17 mouse cellular contexts compared by ENCODE assay signal in genomic region chr11:98266699-98267402, GRCm38 (mm10).
DNase-seq lines count a peak whose midpoint lies in the region; ATAC-seq and TF ChIP-seq lines count a peak whose summit lies in the region.
"Had no signal": no experiment of that assay in that cellular context is flagged by ENCODE, and none has a peak within 500 bp of the region (broad histone marks: within the 10 kb centered on the region; RNA-seq: fewer than 3 reads in every experiment).

No protein-coding gene starts in this region.

- no peaks in the 10 kb centered on the region for H3K27me3 ChIP-seq in neural tube, embryonic 14.5 days (ENCODE audit: control insufficient read depth, insufficient read depth, low read length)
- H3K27me3 ChIP-seq in neural tube, embryonic 15.5 days (replicated peaks) = no peaks in the 10 kb centered on the region
- H3K27me3 ChIP-seq: liver, embryonic 12.5 days had no signal

- ATAC-seq in cerebellum, adult (ENCODE audit: insufficient number of reproducible peaks, low FRiP score, low TSS enrichment) = no peak
- peak; percentile 54; the same call in 1 of the 2 replicates for ATAC-seq in neural tube, embryonic 14.5 days (ENCODE audit: low read depth)
- ATAC-seq in neural tube, embryonic 15.5 days (ENCODE audit: low FRiP score) = no peak
- ATAC-seq: liver, embryonic 12.5 days had no signal

- H3K9me3 ChIP-seq in neural tube, embryonic 14.5 days (ENCODE audit: control insufficient read depth, low read length) = no peaks in the 10 kb centered on the region
- no peaks in the 10 kb centered on the region for H3K9me3 ChIP-seq in neural tube, embryonic 15.5 days (replicated peaks)
- H3K9me3 ChIP-seq: G1E; liver, embryonic 12.5 days had no signal

- no peak overlapping the region for H3K4me3 ChIP-seq in layer of hippocampus, adult 2 months
- H3K4me3 ChIP-seq in neural tube, embryonic 14.5 days (ENCODE audit: low read depth, low read length) = no peak overlapping the region
- no peak overlapping the region for H3K4me3 ChIP-seq in neural tube, embryonic 15.5 days (replicated peaks)
- H3K4me3 ChIP-seq: liver, embryonic 12.5 days had no signal

- H3K27ac ChIP-seq in layer of hippocampus, adult 2 months = peak overlapping the region; percentile 74
- H3K27ac ChIP-seq in neural tube, embryonic 14.5 days (ENCODE audit: low read depth, low read length) = 0 out of 2 replicates have a peak overlapping the region, but pooled peaks have one; percentile 39
- H3K27ac ChIP-seq in neural tube, embryonic 15.5 days (replicated peaks) = no peak overlapping the region
- H3K27ac ChIP-seq: liver, embryonic 12.5 days had no signal

- DNase-seq in cerebellum, postnatal 14 days = peak; percentile 65 to 72
- DNase-seq in layer of hippocampus, adult 2 months (ENCODE audit: low spot score in 2 of 2) = no peak
- no peak for DNase-seq in layer of hippocampus, postnatal 10 days (ENCODE audit: low spot score in 2 of 2)
- DNase-seq in Muller cell, postnatal 12 days (ENCODE audit: inconsistent ontology term) = no peak
- no peak for DNase-seq in thymus, postnatal 4 days
- DNase-seq: adrenal gland, postnatal 25 days; cerebellum, adult 9-11 months; gastrocnemius, postnatal 25 days; heart, postnatal 10 days; kidney, adult 2 months; kidney, postnatal 14 days; lung, adult 2 months had no signal

- peaks cover 12% of the 10 kb centered on the region; the same call in 1 of the 2 replicates for H3K36me3 ChIP-seq in neural tube, embryonic 14.5 days (ENCODE audit: control insufficient read depth, insufficient read depth, low read length)
- H3K36me3 ChIP-seq in neural tube, embryonic 15.5 days = peaks cover 39% of the 10 kb centered on the region

- no peak overlapping the region for H3K4me2 ChIP-seq in neural tube, embryonic 14.5 days (ENCODE audit: low read depth, low read length)
- no peak overlapping the region for H3K4me2 ChIP-seq in neural tube, embryonic 15.5 days
- H3K4me2 ChIP-seq: liver, embryonic 12.5 days had no signal

- WGBS in neural tube, embryonic 14.5 days = 21% methylated on average over 6 of the region's 6 CpGs
- 27% methylated on average over 6 of the region's 6 CpGs for WGBS in neural tube, embryonic 15.5 days

- no peak for TF ChIP-seq CTCF in layer of hippocampus, adult 2 months (conservative IDR thresholded peaks at IDR 0.05)

- H3K9ac ChIP-seq in neural tube, embryonic 14.5 days (replicated peaks; ENCODE audit: low read depth, low read length) = no peak overlapping the region
- no peak overlapping the region for H3K9ac ChIP-seq in neural tube, embryonic 15.5 days (replicated peaks)
- H3K9ac ChIP-seq: liver, embryonic 12.5 days had no signal

- peaks cover 20% of the 10 kb centered on the region for H3K4me1 ChIP-seq in neural tube, embryonic 14.5 days (ENCODE audit: control insufficient read depth, insufficient read depth, low read length)
- peaks cover 19% of the 10 kb centered on the region for H3K4me1 ChIP-seq in neural tube, embryonic 15.5 days
- H3K4me1 ChIP-seq: liver, embryonic 12.5 days had no signal

Comparison
In these comparisons a context has a peak if more than half of its experiments do, and no peak if none do; other contexts are left out.
1. DNase-seq: peak in cerebellum, postnatal 14 days (2 of 2); none in layer of hippocampus, adult 2 months (0 of 2), layer of hippocampus, postnatal 10 days (0 of 2), Muller cell, postnatal 12 days (single experiment) and thymus, postnatal 4 days (single experiment).